Mouse (Mus musculus): ENCODE results near the gene Nos3.

DNA sequence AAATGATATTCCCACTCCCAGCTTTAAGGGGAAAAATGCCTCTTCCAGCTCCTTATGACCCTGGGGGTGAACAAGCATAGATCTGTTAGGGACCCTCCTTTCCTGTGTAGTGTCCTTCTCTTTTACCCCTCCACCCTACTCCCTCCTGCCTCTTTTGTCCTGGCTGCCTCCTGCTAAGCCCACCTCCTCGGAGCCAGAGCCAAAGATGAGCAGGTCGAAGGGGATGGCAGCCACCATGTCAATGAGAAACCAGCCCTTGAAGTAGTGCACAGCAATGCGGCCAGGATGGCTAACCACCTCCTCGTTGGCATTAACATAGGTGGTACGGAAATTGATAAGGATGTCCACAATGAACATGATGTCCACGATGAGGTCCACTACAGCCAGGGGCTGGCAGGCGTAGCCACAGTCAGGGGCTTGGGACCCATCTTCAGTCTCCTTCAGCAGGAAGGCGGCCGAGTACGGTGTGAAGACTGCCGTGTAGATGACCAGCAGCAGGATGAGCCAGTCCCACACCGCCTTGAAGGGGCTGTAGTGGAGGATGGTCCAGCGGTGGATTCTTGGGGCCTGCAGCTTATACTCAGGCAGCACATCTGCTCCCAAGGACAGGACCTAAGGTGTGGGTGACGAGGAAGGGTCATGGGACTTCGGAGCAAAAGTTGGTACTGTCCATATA is 38.3 kb upstream of the Nos3 start:
- TF ChIP-seq CTCF (IDR thresholded peaks at IDR 0.05; ENCODE audit: low read depth) (no peak), EP300 (IDR thresholded peaks at IDR 0.05; ENCODE audit: low read depth) (no peak)
